Mouse (Mus musculus): ENCODE data around the gene Psapl1.

DNA sequence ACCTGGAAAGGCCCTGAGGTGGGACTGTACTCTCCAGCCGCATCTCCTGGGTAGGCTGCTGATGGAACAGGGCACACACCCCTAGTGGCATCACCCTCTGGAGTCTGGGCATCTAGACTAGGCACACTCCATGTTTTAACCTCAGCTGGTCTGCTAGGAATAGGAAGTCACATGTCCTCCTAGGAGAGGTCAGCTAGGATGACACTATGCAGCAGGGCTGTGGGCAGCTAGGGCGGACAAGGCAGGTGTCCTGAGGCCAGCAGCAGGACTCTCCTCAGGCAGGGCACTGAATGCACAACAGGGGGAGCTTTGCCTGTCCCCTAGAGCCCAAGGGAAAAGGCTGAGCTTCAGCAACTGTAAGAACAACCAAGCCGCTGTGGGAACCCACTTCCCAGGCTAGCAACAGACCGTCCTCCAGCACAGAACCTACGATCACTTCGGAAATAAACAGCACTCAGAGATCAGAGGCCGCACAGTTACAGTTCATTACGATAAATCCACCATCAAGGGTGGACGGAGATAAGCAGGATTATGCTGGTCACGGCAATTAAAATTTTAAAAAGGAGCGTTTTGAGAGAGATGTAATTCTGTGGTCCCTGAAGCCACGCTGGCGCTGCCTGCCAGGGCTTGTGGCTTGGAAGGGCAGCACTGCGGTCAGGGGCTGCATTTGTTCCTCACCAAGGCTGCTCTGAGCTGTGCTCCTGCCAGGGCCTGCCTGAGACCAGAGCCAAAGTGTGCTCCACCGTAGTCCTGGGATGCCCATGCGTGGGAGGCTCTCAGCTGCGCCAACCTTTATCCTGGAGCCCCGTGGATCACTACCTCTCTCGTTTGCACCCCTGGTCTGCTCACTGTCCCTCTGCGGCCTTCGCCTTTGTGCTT, 38.2 kb upstream of the Psapl1 start:
- TF ChIP-seq CTCF (IDR thresholded peaks at IDR 0.05; ENCODE audit: insufficient read depth, low read length) (no peak), POLR2A (IDR thresholded peaks at IDR 0.05; ENCODE audit: borderline replicate concordance, extremely low read depth, low read depth, low read length) (no peak)

Data from lung, adult 2 months (tissue).